Mouse (Mus musculus) skeletal muscle tissue, postnatal 0 days (tissue): ENCODE measurements around the gene Cabp4. TPM values are rescaled to one million over a fixed set of nuclear protein-coding genes. Genes with fewer than 3 reads are reported as not detected.

Experiments used
- polyA plus RNA-seq: library from polyadenylated mRNA; unstranded; fragments of >200 nt; fragmentation: Nextera tagmentation; extraction: Ambion mirVana; gene quantifications from 2 replicates; pipeline ENCODE4 v1.2.1, GENCODE M21; 2015

Cabp4 gene
- 0.14 and 1.5 TPM in 2 replicates for polyA plus RNA-seq

DNA sequence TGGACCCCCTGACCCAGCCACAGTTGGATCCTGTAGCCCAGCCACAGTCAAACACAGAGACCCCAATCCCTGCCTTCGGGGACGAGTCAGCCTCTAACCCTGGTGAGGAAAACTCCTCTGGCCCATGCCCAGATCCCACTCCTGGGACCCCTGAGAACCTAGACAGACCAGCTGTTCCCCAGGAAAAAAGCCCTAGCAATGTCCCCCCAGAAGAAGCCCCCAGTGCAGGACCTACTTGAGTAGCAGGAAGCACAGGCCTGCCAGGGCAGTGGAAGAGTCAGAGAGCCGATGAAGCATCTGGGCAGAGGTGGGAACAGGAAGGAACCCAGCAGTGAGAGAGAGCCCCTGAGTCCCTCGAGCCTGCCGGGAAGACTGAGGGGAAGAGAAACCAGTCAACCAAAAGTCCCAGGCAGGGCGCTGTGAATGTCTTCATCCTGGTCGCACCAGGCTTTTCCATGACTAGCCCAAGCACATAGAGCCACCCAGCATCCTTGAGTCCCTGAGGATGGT lies at the start of gene Cabp4:
Cabp4 (minus strand) TSS at position 275 of the 510 bp plus-strand sequence.

DNA sequence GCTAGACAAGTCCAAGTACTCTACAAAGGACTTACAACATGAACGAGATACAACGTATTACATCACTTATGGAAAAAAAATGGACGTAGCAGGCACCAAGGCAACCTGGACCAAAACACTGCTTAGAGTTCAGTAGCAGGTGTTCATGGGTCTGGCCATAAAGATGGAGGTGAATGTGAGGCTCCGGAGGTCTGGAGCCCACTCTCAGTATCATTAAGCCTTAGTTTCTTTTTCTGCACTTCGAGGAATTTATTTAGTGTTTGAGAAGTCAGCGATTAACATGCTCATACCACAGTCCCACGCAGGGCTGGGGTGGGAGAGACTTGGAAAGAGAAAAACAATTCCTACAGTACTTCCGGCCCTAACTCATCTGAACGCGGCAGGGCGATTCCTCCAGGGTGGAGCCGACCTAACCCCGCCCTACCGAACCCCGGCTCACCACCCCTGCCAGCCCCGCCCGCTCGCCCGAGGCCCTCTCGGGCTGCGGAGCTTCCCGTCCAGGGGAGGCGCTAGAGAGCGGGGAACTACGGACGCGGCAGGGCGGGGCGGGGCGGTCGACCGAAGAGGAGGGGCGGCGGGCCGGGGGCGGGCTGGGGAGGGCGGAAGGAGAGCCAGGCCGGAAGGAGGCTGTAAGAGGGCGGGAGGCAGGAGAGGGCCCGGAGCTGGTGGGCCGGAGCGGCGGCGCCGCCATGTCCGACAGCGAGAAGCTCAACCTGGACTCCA lies 47.9 kb upstream of the Cabp4 start, which contains the start of gene Ppp1ca:
Ppp1ca (plus strand) TSS at position 538 of the 723 bp plus-strand sequence.

DNA sequence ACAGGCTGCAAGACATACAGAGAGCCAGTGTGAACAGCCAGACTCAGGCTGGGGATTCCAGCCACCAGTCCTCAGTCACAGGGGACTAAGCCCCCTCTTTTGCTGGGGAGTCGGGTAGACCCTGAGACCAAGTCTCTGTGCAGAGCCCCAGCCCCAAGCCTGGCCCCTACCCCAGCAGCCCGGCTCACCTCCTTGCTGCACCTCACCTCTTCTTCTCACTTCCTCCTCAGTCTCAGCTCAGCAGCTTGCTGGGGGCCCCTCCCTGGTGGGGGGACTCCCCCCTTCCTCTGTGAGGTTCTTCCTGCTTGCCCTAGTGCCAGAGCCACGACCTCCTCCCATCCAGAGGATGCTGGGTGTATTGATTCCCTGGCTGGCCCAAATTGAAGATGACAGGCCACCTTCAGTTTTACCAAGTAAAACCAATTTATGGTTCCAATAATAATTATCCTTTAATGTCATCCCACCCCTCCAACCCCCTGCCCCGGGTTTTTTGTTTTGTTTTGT lies 47.0 kb upstream of the Cabp4 start, which contains the start of gene Tbc1d10c:
Tbc1d10c (minus strand) TSS at position 454 of the 504 bp plus-strand sequence.

DNA sequence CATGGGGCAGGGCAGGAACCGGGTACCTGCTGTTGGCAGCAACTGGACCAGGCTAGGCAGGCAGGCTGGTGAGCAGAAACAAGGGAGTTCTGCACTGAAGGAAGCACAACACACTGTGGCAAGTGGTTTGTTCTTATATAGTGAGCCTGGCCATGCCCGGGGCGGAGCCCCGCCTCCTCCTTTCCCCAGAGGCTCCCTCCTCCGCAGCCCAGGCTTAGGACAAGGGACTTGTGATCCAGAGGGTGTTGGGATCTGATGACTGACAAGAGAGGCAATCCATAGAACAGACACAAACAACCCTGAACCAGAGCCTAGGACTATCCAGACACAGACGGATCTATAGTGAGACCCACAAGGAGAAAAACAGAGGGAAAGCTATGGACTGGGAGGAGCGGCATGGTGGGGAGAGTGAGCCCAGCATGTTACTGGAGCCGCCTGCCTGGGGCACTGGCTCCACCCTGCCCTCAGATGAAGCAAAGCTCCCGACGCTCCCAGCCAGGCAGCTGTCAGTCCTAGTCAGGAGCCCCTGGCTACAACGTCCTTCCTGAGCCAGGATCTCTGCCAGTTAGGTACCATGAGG lies 31.6 kb upstream of the Cabp4 start, which contains the start of gene Carns1:
Carns1 (minus strand) TSS at position 112 of the 580 bp plus-strand sequence.

DNA sequence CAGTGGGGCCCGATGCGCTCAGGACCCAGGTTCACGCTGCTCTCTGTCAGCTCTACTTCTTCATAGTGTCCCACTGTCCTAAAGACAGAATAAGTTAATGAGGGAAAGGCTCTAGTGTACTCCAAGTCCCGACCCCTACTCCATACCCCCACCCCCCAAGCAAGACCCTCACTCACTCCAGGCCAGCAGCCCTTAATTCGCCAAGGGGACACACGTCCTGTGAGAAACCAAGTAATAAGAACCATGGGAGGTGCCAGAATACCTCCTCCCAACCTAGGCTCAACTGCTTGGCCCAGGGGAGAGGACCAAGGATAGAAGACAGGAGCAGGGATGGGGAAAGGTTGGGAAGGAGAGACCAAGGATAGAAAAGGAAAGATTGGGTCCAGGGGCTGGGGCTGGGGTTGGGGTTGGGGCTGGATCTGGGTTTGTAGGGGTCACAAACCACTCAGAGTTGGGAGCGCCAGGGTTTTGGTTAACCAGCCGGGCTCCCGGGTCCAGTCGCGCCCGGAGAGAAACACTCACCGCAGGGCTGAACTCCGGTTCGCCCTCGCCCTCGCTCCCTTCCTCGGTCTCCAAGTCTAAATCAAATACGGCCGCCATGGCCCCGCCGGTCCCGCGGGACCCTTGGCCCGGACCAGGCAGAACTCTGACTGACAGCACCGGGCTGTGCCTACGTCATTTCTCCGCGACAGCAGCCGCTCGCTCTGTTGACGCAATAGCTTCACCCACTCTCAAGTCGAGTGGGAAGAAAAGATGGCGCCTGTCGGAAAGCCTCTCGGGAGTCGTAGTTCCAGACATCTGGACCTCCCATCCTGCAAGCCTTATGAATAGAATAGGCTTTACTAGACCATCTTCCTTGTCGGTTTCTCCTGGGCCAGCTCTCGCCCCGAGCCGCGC lies 19.1 kb upstream of the Cabp4 start, which contains the start of gene Rps6kb2:
Rps6kb2 (minus strand) TSS at position 709 of the 897 bp plus-strand sequence.

DNA sequence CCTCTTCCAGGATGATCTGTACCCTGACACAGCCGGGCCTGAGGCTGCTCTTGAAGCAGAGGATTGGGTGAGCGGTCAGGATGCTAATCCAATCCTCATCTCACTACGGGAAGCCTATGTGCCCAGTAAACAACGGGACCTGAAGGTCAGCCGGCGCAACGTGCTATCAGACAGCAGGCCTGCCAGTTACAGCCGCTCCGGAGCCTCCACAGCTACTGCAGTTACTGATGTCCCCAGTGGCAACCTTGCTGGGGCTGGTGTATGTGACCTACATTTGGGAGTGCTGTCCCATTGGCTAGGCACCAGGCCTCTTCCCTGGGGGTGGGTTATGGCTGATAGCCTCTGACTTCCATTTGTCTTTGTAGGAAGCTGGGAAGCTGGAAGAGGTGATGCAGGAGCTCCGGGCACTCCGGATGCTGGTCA lies 9.4 kb upstream of the Cabp4 start, which contains the start of gene Ptprcap:
Ptprcap (plus strand) TSS at position 373 of the 423 bp plus-strand sequence.

DNA sequence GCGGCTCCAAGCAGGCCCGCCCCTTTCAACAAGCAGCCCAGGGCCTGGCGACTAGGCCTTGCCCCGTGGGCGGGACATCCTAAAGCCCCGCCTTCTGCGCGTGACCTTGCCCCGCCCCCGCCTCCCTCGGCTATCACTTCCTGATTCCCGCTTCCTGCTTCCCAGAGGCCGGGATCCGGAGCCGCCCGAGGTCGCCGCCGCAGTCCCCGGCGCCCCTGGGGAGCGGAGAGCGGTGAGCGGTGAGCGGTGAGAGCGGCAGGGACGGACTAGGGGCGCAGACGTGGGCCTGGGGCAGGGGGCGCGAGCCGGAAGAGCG lies 4.6 kb upstream of the Cabp4 start, which contains the start of gene Coro1b:
Coro1b (plus strand) TSS at position 129 of the 316 bp plus-strand sequence.

DNA sequence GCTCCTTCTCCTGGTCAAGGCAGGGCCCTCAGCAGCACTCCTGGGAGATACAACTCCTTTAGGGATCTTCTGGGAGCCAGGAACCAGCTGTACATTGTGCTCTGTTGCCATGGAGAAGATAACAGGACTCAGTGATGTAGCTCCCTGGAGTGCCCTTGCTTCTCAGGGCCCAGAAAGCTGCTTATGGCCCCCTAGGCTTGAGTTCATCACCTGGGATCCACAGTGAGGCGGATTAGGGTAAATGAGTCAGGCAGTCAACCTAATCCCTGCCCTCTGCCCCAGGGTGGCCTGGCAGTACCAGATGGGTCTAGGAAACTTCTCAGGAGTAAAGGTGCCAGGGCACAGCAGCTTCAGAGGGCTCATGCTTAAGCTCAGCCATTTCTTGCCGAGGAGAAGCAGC lies 4.4 kb downstream of the Cabp4 start, which contains the start of gene Gpr152:
Gpr152 (plus strand) TSS at position 342 of the 400 bp plus-strand sequence.

DNA sequence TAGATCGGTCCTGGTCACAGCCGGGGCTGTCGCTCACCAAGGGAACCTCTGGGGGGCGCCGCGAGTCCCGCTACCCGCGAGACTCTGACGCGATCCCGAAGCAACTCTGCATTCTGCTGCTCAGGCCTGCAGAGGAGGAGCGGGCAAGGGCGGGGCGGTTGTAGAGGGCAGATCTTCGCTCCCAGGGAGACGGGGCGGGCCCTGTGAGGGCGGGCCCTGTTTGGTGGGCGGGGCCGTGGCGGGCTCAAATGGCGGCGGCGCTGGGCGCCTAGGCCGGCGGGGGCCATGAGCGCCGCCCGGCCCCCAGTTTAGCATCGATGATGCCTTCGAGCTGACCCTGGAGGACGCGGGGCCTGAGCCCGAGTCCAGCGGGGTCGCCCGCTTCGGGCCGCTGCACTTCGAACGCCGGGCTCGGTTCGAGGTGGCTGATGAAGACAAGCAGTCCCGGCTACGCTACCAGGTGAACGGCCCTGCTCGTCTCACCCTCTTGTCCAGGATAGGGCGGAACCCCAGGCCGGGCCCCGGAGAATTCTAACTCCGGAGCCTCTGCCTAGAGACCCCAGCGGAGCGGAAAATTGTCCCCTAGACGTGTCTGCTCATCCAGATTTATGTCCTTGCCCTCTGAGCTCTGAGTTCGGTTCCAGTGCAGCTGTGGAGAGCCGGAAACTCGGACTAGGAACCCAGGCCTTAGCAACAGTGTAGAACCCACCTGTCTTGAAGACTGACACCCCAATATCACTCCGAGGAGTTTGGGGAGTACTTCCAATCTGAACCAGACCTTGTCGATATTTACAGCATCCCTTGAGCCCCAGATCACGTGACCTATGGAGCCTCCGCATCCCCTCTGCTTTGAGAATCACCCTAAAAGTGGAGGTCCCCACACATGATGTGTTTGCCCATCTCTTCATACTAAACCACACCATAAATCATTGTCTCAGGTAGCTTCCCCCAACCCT lies 17.8 kb downstream of the Cabp4 start, which contains the start of gene Aip:
Aip (minus strand) TSS at position 118 of the 956 bp plus-strand sequence.

DNA sequence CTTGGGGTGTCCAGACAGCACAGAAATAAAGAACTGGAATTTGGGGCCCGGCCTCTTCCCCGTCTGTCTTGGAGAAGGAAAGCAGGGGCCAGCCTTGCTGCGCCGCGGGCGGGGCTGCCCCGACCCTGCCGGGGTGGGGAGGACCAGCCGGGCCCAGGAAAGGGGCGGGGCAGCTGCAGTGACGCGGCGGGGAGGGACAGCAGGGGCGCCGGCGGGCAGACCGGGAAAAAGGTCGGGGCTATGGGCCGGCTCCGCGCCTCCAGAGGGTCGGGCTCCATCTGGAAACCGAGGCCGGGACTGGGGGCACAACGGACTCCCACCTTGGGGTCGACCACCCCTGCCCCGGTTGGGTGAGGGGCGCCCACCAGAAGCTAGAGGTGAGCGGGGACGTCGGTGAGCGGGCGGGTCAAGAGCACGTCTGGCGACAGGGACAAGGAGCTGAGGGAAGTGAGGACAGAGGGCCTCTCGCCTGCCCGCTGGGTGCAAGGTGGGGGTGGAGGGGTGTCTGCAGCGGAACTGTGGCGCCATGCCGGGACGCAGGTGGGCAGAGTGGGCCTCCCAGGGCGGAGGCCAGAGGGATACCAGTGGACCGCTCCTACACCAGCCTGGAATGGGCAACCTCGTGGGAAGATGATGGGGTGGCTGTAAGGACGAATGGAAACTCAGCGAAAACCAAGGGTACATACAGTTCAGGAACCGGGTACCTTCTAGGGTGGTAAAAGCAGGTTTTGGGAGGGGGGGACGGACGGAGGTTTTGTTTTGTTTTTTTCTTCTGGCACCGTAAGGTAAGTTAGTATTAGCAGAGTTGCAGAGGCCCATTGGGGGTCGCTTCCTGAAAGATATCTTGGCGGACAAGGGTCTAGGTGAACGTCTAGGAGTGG lies 43.8 kb downstream of the Cabp4 start, which contains the start of gene Pitpnm1:
Pitpnm1 (plus strand) TSS at position 162 of the 881 bp plus-strand sequence.

DNA sequence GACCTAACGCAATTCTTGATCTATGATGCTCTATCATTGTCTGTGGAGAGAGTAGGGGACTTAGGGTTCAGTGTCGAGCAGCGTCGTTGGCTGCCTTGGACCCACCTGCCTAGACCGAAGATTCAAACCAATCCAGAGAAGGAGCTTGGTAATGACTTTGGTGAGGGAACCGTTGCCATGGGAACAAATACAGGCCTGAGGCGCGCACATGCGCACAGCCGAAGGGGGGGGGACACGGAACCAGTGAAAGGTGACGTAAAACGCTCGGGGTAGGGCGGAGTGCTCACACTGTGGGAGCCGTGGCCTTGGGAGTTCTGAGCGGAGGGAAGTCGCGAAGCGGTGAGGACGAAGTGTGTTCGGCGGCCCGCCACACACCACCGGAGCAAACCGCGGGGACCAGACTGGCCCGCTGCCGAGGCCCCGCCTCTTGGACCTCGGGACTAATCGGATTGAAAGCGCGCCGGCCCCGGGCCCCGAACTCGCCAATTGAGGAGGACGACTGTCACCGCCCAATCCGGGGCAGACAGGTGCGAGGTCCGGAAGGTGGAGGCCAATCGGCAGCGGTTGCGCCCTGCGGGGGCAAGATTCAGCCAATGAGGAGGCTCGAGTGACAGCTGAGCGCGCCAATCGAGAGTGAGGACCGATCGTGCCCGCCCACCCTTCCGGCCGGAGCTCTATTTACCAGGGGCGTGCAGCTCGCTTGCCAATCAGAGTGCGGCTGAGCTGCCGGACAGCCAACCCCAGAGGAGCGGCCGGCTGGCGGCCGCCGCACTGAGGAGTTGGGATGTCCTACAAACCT lies 47.0 kb downstream of the Cabp4 start, which contains the start of gene Cdk2ap2:
Cdk2ap2 (plus strand) TSS at position 541 of the 799 bp plus-strand sequence.

Other genes with a start within 250 kb of the Cabp4 start
- 16.4 and 18.2 TPM in 2 replicates for gene Tcirg1, start 236.9 kb downstream of the Cabp4 start, polyA plus RNA-seq
- 372 and 439 TPM in 2 replicates for gene Ndufs8, start 231.3 kb downstream of the Cabp4 start, polyA plus RNA-seq
- gene Aldh3b1, start 214.2 kb downstream of the Cabp4 start, polyA plus RNA-seq = 7.5 and 8.1 TPM in 2 replicates
- gene Unc93b1, start 208.8 kb downstream of the Cabp4 start, polyA plus RNA-seq = 20.6 and 25.5 TPM in 2 replicates
- gene Aldh3b3, start 185.4 kb downstream of the Cabp4 start, polyA plus RNA-seq = 0.35 TPM in 1 of 2 replicates, not detected in the other
- gene Aldh3b2, start 171.7 kb downstream of the Cabp4 start, polyA plus RNA-seq = 1.0 and 9.9 TPM in 2 replicates
- 10.8 and 13.3 TPM in 2 replicates for gene Acy3, start 157.5 kb downstream of the Cabp4 start, polyA plus RNA-seq
- not detected in 2 replicates for gene Tbx10, start 151.3 kb downstream of the Cabp4 start, polyA plus RNA-seq
- gene Nudt8, start 143.5 kb downstream of the Cabp4 start, polyA plus RNA-seq = 39.5 and 49.5 TPM in 2 replicates
- 0.94 and 1.1 TPM in 2 replicates for gene Gm49405, start 143.4 kb downstream of the Cabp4 start, polyA plus RNA-seq
- gene Doc2g, start 140.7 kb downstream of the Cabp4 start, polyA plus RNA-seq = 1.6 and 2.5 TPM in 2 replicates
- 413 and 450 TPM in 2 replicates for gene Ndufv1, start 131.2 kb downstream of the Cabp4 start, polyA plus RNA-seq
- 271 and 284 TPM in 2 replicates for gene Gstp1, start 106.0 kb downstream of the Cabp4 start, polyA plus RNA-seq
- gene Gstp2, start 98.0 kb downstream of the Cabp4 start, polyA plus RNA-seq = 11.0 and 11.1 TPM in 2 replicates
- gene Gstp3, start 84.5 kb downstream of the Cabp4 start, polyA plus RNA-seq = 0.21 TPM in 1 of 2 replicates, not detected in the other
- gene Cabp2, start 62.5 kb downstream of the Cabp4 start, polyA plus RNA-seq = 1.3 and 1.5 TPM in 2 replicates
- 38.7 and 45.9 TPM in 2 replicates for gene Cdk2ap2, start 46.9 kb downstream of the Cabp4 start, polyA plus RNA-seq
- 3.8 and 5.2 TPM in 2 replicates for gene Pitpnm1, start 44.0 kb downstream of the Cabp4 start, polyA plus RNA-seq
- gene Aip, start 18.2 kb downstream of the Cabp4 start, polyA plus RNA-seq = 56.7 and 57.8 TPM in 2 replicates
- gene Gpr152, start 4.2 kb downstream of the Cabp4 start, polyA plus RNA-seq = not detected in 2 replicates
- gene Coro1b, start 4.6 kb upstream of the Cabp4 start, polyA plus RNA-seq = 67.6 and 99.9 TPM in 2 replicates
- gene Ptprcap, start 9.6 kb upstream of the Cabp4 start, polyA plus RNA-seq = 2.1 and 2.3 TPM in 2 replicates
- gene Rps6kb2, start 19.3 kb upstream of the Cabp4 start, polyA plus RNA-seq = 42.6 and 42.9 TPM in 2 replicates
- gene Carns1, start 31.4 kb upstream of the Cabp4 start, polyA plus RNA-seq = 16.9 and 20.7 TPM in 2 replicates
- 5.1 and 6.7 TPM in 2 replicates for gene Tbc1d10c, start 47.3 kb upstream of the Cabp4 start, polyA plus RNA-seq
- 660 and 721 TPM in 2 replicates for gene Ppp1ca, start 48.0 kb upstream of the Cabp4 start, polyA plus RNA-seq
- 10.2 and 10.8 TPM in 2 replicates for gene Rad9a, start 57.6 kb upstream of the Cabp4 start, polyA plus RNA-seq
- 0.51 and 0.85 TPM in 2 replicates for gene Clcf1, start 70.2 kb upstream of the Cabp4 start, polyA plus RNA-seq
- not detected in 2 replicates for gene AC109138.7, start 70.3 kb upstream of the Cabp4 start, polyA plus RNA-seq
- 35.0 and 37.0 TPM in 2 replicates for gene Pold4, start 87.9 kb upstream of the Cabp4 start, polyA plus RNA-seq
- 1.6 and 3.1 TPM in 2 replicates for gene Ssh3, start 125.1 kb upstream of the Cabp4 start, polyA plus RNA-seq
- gene Ankrd13d, start 139.1 kb upstream of the Cabp4 start, polyA plus RNA-seq = 0.84 and 0.95 TPM in 2 replicates
- 6.6 and 7.6 TPM in 2 replicates for gene Grk2, start 162.2 kb upstream of the Cabp4 start, polyA plus RNA-seq